Mouse (Mus musculus): ENCODE measurements around the gene Fam187a. TPM values are rescaled to one million over a fixed set of nuclear protein-coding genes. Genes with fewer than 3 reads are reported as not detected.

Fam187a gene
- total RNA-seq, 2 experiments from 2014 or later, result not detected

- Histone ChIP-seq H3K4me3 (no peak overlapping the region), H3K27ac (no peak overlapping the region)
- peak; percentile 15 for DNase-seq
- intact Hi-C loops (cut with DNase I), result no loop called here
- TF ChIP-seq CTCF (IDR thresholded peaks at IDR 0.05), result no peak
Measured at GRCm38 (mm10) chr11:102874801-102875334, 10.1 kb upstream of the Fam187a start.

- intact Hi-C loops (cut with DNase I), result no loop called here
Measured at GRCm38 (mm10) chr11:102879558-102879957, 5.4 kb upstream of the Fam187a start.

GRCm38 (mm10) chr11:102880585-102881313, 4.2 kb upstream of the Fam187a start, which contains the start of the genes Eftud2 and Ccdc103:
Gene Eftud2 (minus strand): TSS chr11:102880985.
Gene Ccdc103 (plus strand): TSS chr11:102881204.
- peak within 1 kb of the TSS; percentile 100 for H3K27ac ChIP-seq
- no peak for TF ChIP-seq CTCF (IDR thresholded peaks at IDR 0.05)
- peak; percentile 92 for DNase-seq
- peak within 1 kb of the TSS; percentile 95 for H3K4me3 ChIP-seq
- intact Hi-C loops (cut with DNase I), result no loop called here

More at GRCm38 (mm10) chr11:102879558-102879957, 5.4 kb upstream of the Fam187a start:
- TF ChIP-seq CTCF (IDR thresholded peaks at IDR 0.05), result no peak
- H3K27ac ChIP-seq, result no peak overlapping the region
- peak; percentile 3 for DNase-seq
- H3K4me3 ChIP-seq, result no peak overlapping the region

GRCm38 (mm10) chr11:102881314-102882198, 3.4 kb upstream of the Fam187a start:
- no peak for TF ChIP-seq CTCF (IDR thresholded peaks at IDR 0.05)
- intact Hi-C loops (cut with DNase I), result no loop called here
- peak; percentile 12 for DNase-seq
- Histone ChIP-seq H3K4me3 (peak overlapping the region; percentile 95), H3K27ac (peak overlapping the region; percentile 100)

- peak; percentile 7 for DNase-seq
- H3K4me3 ChIP-seq, result no peak overlapping the region
- no peak for TF ChIP-seq CTCF (IDR thresholded peaks at IDR 0.05)
- H3K27ac ChIP-seq, result no peak overlapping the region
- intact Hi-C loops (cut with DNase I), result no loop called here
Measured at GRCm38 (mm10) chr11:102887433-102887832, 2.5 kb downstream of the Fam187a start.

GRCm38 (mm10) chr11:102888135-102888534, 3.2 kb downstream of the Fam187a start:
- H3K27ac ChIP-seq, result no peak overlapping the region
- intact Hi-C loops (cut with DNase I), result no loop called here

GRCm38 (mm10) chr11:102890096-102890495, 5.1 kb downstream of the Fam187a start:
- TF ChIP-seq CTCF (IDR thresholded peaks at IDR 0.05), result no peak
- intact Hi-C loops (cut with DNase I), result no loop called here
- DNase-seq, result no peak
- Histone ChIP-seq H3K4me3 (no peak overlapping the region), H3K27ac (no peak overlapping the region)

More at GRCm38 (mm10) chr11:102888135-102888534, 3.2 kb downstream of the Fam187a start:
- H3K4me3 ChIP-seq, result no peak overlapping the region
- DNase-seq, result peak; percentile 5
- TF ChIP-seq CTCF (IDR thresholded peaks at IDR 0.05), result no peak

GRCm38 (mm10) chr11:102893015-102893651, 8.2 kb downstream of the Fam187a start:
- peak; percentile 80 for TF ChIP-seq CTCF (IDR thresholded peaks at IDR 0.05)
- Histone ChIP-seq H3K27ac (peak overlapping the region; percentile 36), H3K4me3 (peak overlapping the region; percentile 70)
- intact Hi-C loops (cut with DNase I), result no loop called here
- peak; percentile 81 for DNase-seq

GRCm38 (mm10) chr11:102894716-102895115, 9.7 kb downstream of the Fam187a start:
- no peak for TF ChIP-seq CTCF (IDR thresholded peaks at IDR 0.05)
- intact Hi-C loops (cut with DNase I), result no loop called here
- peak; percentile 7 for DNase-seq

GRCm38 (mm10) chr11:102895779-102896178, 10.8 kb downstream of the Fam187a start:
- no peak overlapping the region for H3K27ac ChIP-seq
- DNase-seq, result peak; percentile 9
- H3K4me3 ChIP-seq, result no peak overlapping the region
- intact Hi-C loops (cut with DNase I), result no loop called here
- TF ChIP-seq CTCF (IDR thresholded peaks at IDR 0.05), result no peak

More at GRCm38 (mm10) chr11:102894716-102895115, 9.7 kb downstream of the Fam187a start:
- H3K4me3 ChIP-seq, result no peak overlapping the region
- no peak overlapping the region for H3K27ac ChIP-seq

GRCm38 (mm10) chr11:102896641-102897040, 11.7 kb downstream of the Fam187a start:
- peak; percentile 9 for DNase-seq
- intact Hi-C loops (cut with DNase I), result no loop called here
- H3K27ac ChIP-seq, result no peak overlapping the region
- no peak overlapping the region for H3K4me3 ChIP-seq
- TF ChIP-seq CTCF (IDR thresholded peaks at IDR 0.05), result no peak

- DNase-seq, result no peak
- intact Hi-C loops (cut with DNase I), result no loop called here
- no peak for TF ChIP-seq CTCF (IDR thresholded peaks at IDR 0.05)
- H3K4me3 ChIP-seq, result no peak overlapping the region
- no peak overlapping the region for H3K27ac ChIP-seq
Measured at GRCm38 (mm10) chr11:102898408-102898807, 13.4 kb downstream of the Fam187a start.
